Mouse (Mus musculus) bone marrow, adult 2 months (tissue): ENCODE results near the gene Tpte. TPM values are rescaled to one million over a fixed set of nuclear protein-coding genes. Genes with fewer than 3 reads are reported as not detected.
A peak's percentile ranks its signal among the peaks of the same experiment; 100 is the strongest.

Source experiments
- H3K27ac ChIP-seq: fragments of 200-500 bp; 2 replicates; pipeline ENCODE4 v1.5.1; 2012; ENCODE audit warnings: low read depth, mild to moderate bottlenecking, control low read depth, inconsistent platforms, low read length; ENCODE audit not compliant: control insufficient read depth, poor library complexity, insufficient read depth
- H3K4me1 ChIP-seq: fragments of 200-500 bp; 2 replicates; pipeline ENCODE4 v1.6.1; 2011; ENCODE audit warnings: low read length; ENCODE audit not compliant: control insufficient read depth, insufficient read depth
- H3K4me3 ChIP-seq: fragments of 200-500 bp; replicated peaks from 2 replicates; pipeline ENCODE3; 2011; ENCODE audit warnings: mild to moderate bottlenecking, low read depth, low read length, control low read depth; ENCODE audit not compliant: control insufficient read depth
- CTCF ChIP-seq: fragments of 200-500 bp; IDR thresholded peaks from 2 replicates; pipeline ENCODE4 v1.5.1; 2011; ENCODE audit warnings: low read length, control low read depth; ENCODE audit not compliant: control insufficient read depth, insufficient read depth
- POLR2A ChIP-seq: fragments of 200-500 bp; IDR thresholded peaks from 2 replicates; pipeline ENCODE4 v1.6.1; 2011; ENCODE audit warnings: low read depth, mild to moderate bottlenecking, control low read depth, low read length, borderline replicate concordance; ENCODE audit not compliant: control insufficient read depth
- WGBS: fragments of 180-500 bp; shearing (Covaris S2); methylation state at CpG from one replicate; pipeline ENCODE4 v1.1.7; 2018; 5-methylcytosine and 5-hydroxymethylcytosine counted together
- polyA plus RNA-seq: library from polyadenylated mRNA; stranded (reverse); fragments of >200 nt; gene quantifications from 2 replicates; pipeline ENCODE4 v1.2.4, GENCODE M21; 2011; ENCODE audit warnings: low replicate concordance; ENCODE audit not compliant: missing spikeins, insufficient read depth, insufficient read length

The Tpte gene
- polyA plus RNA-seq, 1 experiment = not detected

DNA sequence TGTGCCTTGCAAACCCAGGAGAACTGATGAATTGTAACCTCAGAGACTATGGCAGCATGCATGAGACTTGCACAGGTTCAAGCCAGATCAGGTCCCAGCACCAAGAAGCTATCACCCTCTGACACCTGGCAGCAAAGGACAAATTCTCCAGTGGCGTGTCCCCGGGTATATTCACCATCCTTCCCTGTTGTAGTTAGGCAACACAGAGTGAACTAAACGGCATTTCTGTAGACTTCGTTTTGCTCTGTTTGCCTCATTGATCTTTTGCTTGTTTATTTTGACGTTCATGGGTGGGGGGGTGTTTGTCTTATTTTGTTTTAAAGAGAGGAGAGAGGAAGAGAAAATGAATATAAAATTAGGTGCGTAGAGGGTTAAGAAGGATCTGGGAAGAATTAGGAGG is 101.9 kb downstream of the Tpte start:
- TF ChIP-seq CTCF = no peak
- TF ChIP-seq POLR2A = no peak
- 80% methylated on average over 6 of the region's 6 CpGs for WGBS
- H3K27ac ChIP-seq = no peak overlapping the region
- H3K4me3 ChIP-seq = no peak overlapping the region
- H3K4me1 ChIP-seq = no peaks in the 10 kb centered on the region

DNA sequence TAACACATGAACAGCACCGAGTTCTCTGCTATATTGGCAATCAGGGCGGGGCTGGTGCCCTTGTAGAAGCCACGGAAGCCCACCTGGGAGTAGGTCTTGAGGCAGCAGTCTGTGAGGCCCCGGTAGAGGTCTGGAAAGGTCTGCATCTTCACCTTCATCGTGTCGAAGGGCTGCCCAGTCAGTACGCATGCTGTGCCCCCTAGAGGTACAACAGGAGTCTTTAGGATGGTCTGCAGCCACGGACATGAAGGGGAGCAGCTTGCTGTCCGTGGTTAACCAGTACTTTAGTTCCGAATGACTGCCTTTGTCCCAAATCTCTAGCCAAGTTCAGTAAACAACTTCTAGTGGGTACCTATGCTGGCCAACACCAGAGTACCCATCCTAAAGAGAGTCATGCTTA is 106.6 kb downstream of the Tpte start:
- Histone ChIP-seq H3K4me3 (no peak overlapping the region), H3K27ac (no peak overlapping the region), H3K4me1 (no peaks in the 10 kb centered on the region)
- 77% methylated on average over 10 of the region's 10 CpGs for WGBS
- no peak for TF ChIP-seq CTCF
- no peak for TF ChIP-seq POLR2A

- no peak overlapping the region for H3K27ac ChIP-seq
- H3K4me3 ChIP-seq = no peak overlapping the region
- H3K4me1 ChIP-seq = no peaks in the 10 kb centered on the region
- WGBS = 55% methylated on average over 8 of the region's 8 CpGs
- TF ChIP-seq CTCF (no peak), POLR2A (no peak)
These were observed 107.7 kb downstream of the Tpte start for GRCm38 (mm10) chr8:22390766-22391463.

GRCm38 (mm10) chr8:22394471-22394870 is 111.2 kb downstream of the Tpte start:
- Histone ChIP-seq H3K27ac (no peak overlapping the region), H3K4me1 (no peaks in the 10 kb centered on the region), H3K4me3 (no peak overlapping the region)
- 69% methylated on average over 4 of the region's 4 CpGs for WGBS
- TF ChIP-seq CTCF (no peak), POLR2A (no peak)

DNA sequence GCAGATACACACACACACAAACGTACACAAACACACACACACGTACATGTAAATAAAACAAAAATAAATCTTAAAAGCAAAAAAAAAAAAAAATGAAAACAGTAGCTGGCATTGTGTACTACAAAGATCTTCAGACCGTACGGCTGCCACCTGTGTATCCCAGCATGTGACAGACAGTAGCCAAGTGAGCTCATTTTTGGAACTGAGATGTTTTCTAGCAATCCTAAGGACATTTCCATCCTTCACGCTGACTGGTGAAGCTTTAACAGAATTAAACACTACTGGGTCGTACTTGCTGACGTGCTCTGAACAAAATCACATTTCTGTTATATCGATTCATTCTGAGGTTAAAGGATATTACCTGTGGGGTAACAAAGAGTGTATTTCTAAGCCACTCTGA is 112.0 kb downstream of the Tpte start:
- no peaks in the 10 kb centered on the region for H3K4me1 ChIP-seq
- WGBS = 91% methylated on average over 8 of the region's 8 CpGs
- H3K4me3 ChIP-seq = no peak overlapping the region
- TF ChIP-seq CTCF = no peak
- TF ChIP-seq POLR2A = no peak
- no peak overlapping the region for H3K27ac ChIP-seq

- no peak overlapping the region; the same call in 1 of the 2 replicates for H3K27ac ChIP-seq
These were observed 114.5 kb downstream of the Tpte start for GRCm38 (mm10) chr8:22397811-22398141.

DNA sequence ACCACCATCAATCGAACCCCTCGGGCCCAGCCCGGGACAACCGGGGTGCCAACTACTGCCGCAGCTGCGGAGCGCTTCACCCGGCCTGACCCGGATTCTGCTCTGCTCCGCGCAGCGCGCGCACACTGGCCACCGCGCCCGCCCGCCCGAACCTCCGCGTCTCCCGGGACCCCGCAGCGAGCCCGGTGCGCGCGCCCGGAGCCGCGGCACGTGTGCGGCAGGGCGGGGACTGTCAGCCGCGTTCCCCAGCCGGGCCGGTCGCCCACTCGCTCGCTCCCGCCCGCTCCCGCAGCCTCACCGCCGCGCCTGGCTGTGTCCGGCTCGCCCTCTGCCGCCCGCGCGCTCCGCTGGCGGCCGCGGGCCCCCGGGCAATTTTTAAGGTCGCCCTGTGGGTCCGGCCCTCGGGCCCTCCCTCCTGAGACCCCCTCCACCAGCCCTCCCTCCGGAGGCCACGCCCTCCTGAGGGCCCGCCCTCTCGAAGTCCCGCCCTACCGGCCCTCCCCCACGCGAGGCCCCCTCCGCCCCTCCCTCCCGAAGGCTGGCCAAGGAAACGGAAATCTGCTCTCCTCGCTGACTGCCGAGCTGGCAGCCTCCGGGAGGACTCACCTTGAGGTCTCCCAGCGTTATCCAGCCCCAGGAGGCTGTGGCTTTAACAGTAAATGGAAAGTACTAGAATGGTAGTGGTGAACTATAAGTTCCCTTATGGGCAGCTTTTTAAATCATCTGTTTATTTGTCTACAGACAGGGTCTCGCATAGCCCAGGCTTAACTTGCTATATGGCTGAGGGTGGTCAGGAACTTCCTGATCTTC is 115.1 kb downstream of the Tpte start, which contains the start of gene Slc25a15:
Slc25a15 (minus strand) TSS at position 456 of the 810 bp plus-strand sequence.
- TF ChIP-seq POLR2A = peak; percentile 92; the same call in 1 of the 2 replicates
- no peak for TF ChIP-seq CTCF
- Histone ChIP-seq H3K4me3 (peak within 1 kb of the TSS; percentile 68), H3K27ac (peak within 1 kb of the TSS; percentile 59), H3K4me1 (no peaks in the 10 kb centered on the region)
- 2% methylated on average over 62 of the region's 77 CpGs for WGBS

More at GRCm38 (mm10) chr8:22397811-22398141, 114.5 kb downstream of the Tpte start:
- no peaks in the 10 kb centered on the region for H3K4me1 ChIP-seq
- H3K4me3 ChIP-seq = peak overlapping the region; percentile 68
- 2% methylated on average over 13 of the region's 13 CpGs for WGBS
- TF ChIP-seq POLR2A (no peak), CTCF (no peak)

DNA sequence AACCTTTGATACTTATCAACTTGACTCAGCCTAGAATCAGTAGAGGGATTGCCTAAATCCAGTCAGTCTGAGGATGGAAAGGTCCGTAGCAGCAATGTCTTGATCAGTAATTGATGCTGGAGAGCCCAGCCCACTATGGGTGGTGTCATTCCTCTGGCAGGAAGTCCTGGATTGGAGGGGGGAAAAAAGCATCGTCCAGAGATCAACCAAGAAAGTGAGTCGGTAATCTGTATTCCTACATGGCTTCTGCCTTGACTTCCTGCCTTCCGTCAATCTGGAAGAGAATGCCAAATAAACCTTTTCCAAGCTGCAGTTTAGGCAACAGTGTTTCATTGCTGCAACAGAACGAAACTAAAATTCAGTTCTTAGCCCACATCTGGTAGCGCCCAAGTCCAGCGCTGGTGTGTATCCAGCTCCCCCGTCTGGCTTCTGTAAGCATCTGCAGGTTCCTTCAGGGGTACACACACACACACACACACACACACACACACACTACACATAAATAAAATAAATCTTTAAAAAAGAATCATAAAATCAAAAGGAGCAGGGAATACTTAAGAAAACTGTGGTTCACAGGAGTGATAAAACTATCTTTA is 116.1 kb downstream of the Tpte start:
- no peak for TF ChIP-seq POLR2A
- no peak for TF ChIP-seq CTCF
- Histone ChIP-seq H3K4me3 (no peak overlapping the region), H3K27ac (no peak overlapping the region), H3K4me1 (no peaks in the 10 kb centered on the region)
- WGBS = 78% methylated on average over 8 of the region's 8 CpGs
